Mouse (Mus musculus) hindbrain, postnatal 0 days (tissue): ENCODE measurements around the gene Tmpo. TPM values are rescaled to one million over a fixed set of nuclear protein-coding genes. Genes with fewer than 3 reads are reported as not detected.

Experiments used
- ATAC-seq: fragments of 200-750 bp; cut with Nextera tagmentation; 2 replicates; pipeline ENCODE4 v1.8.0; 2017; ENCODE audit warnings: mild to moderate bottlenecking, moderate TSS enrichment, moderate library complexity
- DNase-seq: peaks from one replicate; pipeline ENCODE4 v3.0.0-alpha.2; 2015; ENCODE audit warnings: low spot score
- H3K27ac ChIP-seq: fragments of 300-500 bp; sonication (generic); 2 replicates; pipeline ENCODE4 v1.5.1; 2014; ENCODE audit warnings: mild to moderate bottlenecking
- H3K27me3 ChIP-seq: fragments of 300-500 bp; sonication (generic); 2 replicates; pipeline ENCODE4 v1.6.1; 2014; ENCODE audit warnings: low read length, mixed read lengths; ENCODE audit not compliant: insufficient read depth
- H3K36me3 ChIP-seq: fragments of 300-500 bp; sonication (generic); 2 replicates; pipeline ENCODE4 v1.6.1; 2014; ENCODE audit warnings: low read length, mixed read lengths; ENCODE audit not compliant: insufficient read depth
- H3K4me1 ChIP-seq: fragments of 300-500 bp; sonication (generic); 2 replicates; pipeline ENCODE4 v1.6.1; 2014; ENCODE audit warnings: antibody characterized with exemption, low read length, mixed read lengths; ENCODE audit not compliant: insufficient read depth
- H3K4me2 ChIP-seq: fragments of 300-500 bp; sonication (generic); 2 replicates; pipeline ENCODE4 v1.6.1; 2014; ENCODE audit warnings: low read depth, mild to moderate bottlenecking, low read length, moderate library complexity, mixed read lengths
- H3K4me3 ChIP-seq: fragments of 300-500 bp; sonication (generic); 2 replicates; pipeline ENCODE4 v1.5.1; 2014; ENCODE audit warnings: low read length
- H3K9ac ChIP-seq: fragments of 300-500 bp; sonication (generic); replicated peaks from 2 replicates; pipeline ENCODE4 v1.6.1; 2014; ENCODE audit warnings: mild to moderate bottlenecking, low read length, moderate library complexity, mixed read lengths
- H3K9me3 ChIP-seq: fragments of 300-500 bp; sonication (generic); 2 replicates; pipeline ENCODE4 v1.6.1; 2016; ENCODE audit warnings: low read length, mixed read lengths
- CTCF ChIP-seq: IDR thresholded peaks from 2 replicates; pipeline ENCODE4 v1.5.1; 2016; ENCODE audit warnings: antibody characterized with exemption, control low read depth, low read depth
- WGBS: fragments of 180-500 bp; shearing (Covaris S2); extraction: QIAGEN DNeasy Blood & Tissue Kit; methylation state at CpG from one replicate; pipeline ENCODE4 v1.1.7; 2014; 5-methylcytosine and 5-hydroxymethylcytosine counted together
- polyA plus RNA-seq: library from polyadenylated mRNA; unstranded; fragments of >200 nt; fragmentation: Nextera tagmentation; extraction: Ambion mirVana; gene quantifications from 2 replicates; pipeline ENCODE4 v1.2.1, GENCODE M21; 2015
- total RNA-seq: library from RNA; depleted of rRNA; stranded (reverse); fragments of >200 nt; gene quantifications from 2 replicates; pipeline ENCODE4 v1.2.3, GENCODE M21; 2014

Tmpo gene
- total and polyA plus RNA-seq, 2 experiments from 2014 or later = 66.9 to 102 TPM

DNA sequence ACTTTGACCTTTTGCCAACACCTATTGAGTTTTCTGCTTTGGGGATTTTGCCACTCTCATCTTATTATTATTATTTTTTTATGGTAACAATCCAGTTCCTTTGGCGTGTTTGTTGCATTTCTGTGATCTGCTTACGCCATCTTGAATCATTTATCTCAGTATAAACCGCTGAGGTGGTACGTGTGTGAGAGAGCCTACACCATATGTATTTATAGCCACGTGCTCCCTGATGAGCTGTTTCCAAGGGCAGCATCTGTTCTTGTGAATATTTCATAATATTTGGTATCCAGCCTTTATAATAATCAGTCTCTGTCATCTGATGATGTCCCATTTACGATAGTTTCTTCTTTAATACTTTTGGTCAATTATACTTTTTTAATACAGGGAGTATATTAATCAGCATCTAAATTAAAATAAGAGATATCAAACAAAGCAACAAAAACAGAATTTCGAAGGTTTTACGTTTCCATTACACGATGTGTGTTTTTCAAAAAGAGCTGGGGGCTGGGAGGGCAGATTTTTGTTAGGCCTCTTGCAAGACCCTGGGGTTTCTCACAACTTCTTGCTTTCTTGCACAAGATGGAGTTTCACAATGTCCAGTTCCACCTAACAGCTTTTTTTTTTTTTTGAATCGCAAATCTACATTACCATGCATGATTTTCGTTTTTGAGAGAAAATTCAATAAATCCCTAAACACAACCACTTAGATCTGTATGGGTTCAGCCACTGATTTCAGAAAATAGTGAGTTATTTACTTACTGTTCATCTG lies 28.0 kb upstream of the Tmpo start:
- no peaks in the 10 kb centered on the region for H3K9me3 ChIP-seq
- WGBS = 72% methylated on average over 11 of the region's 11 CpGs
- H3K9ac ChIP-seq = no peak overlapping the region
- H3K4me2 ChIP-seq = no peak overlapping the region
- H3K4me1 ChIP-seq = 0 out of 2 replicates have a peak, but pooled peaks cover 4% of the 10 kb centered on the region
- H3K4me3 ChIP-seq = no peak overlapping the region
- TF ChIP-seq CTCF = no peak
- no peak for DNase-seq
- no peak overlapping the region for H3K27ac ChIP-seq
- no peak for ATAC-seq
- no peaks in the 10 kb centered on the region for H3K27me3 ChIP-seq
- no peaks in the 10 kb centered on the region for H3K36me3 ChIP-seq

DNA sequence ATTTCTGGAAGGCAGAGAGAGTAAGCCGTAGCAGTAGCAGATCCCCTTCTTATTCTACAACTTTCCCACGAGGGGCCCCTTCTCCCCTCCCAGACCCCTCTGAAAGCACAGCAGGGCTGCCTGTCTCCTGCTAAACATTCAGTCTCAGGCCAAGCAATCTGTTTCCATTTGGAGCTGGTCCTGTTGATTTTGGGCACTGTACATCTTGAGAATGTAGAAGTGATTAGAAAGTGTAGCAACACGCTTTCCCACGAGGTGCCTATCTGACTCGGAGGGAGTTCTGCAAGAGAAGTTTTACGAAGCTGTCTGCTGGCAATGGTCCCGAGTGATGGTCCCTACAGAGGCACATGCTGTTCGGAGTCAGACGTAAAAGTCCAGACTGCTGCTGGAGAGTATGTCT lies 27.3 kb upstream of the Tmpo start:
- ATAC-seq = no peak
- H3K4me2 ChIP-seq = no peak overlapping the region
- TF ChIP-seq CTCF = no peak
- no peak overlapping the region for H3K4me3 ChIP-seq
- H3K27me3 ChIP-seq = no peaks in the 10 kb centered on the region
- H3K9ac ChIP-seq = no peak overlapping the region
- H3K27ac ChIP-seq = no peak overlapping the region
- H3K4me1 ChIP-seq = 0 out of 2 replicates have a peak, but pooled peaks cover 4% of the 10 kb centered on the region
- DNase-seq = peak; percentile 18
- WGBS = 44% methylated on average over 9 of the region's 9 CpGs
- no peaks in the 10 kb centered on the region for H3K9me3 ChIP-seq
- no peaks in the 10 kb centered on the region for H3K36me3 ChIP-seq

DNA sequence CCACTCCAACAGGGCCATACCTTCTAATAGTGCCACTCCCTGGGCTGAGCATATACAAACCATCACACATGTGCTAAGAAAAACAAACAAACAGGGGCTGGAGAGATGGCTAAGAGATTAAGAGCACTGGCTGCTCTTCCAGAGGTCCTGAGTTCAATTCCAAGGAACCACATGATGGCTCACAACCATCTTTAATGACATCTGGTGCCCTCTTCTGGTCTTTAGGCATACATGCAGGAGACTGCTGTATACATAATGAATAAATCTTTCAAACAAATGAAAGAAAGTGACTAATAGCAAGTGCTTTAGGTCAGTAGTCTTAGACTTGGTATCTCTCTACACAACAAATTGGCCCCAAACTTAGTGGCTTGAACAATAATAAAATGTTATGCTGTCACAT lies 26.2 kb upstream of the Tmpo start:
- Histone ChIP-seq H3K4me2 (no peak overlapping the region), H3K36me3 (no peaks in the 10 kb centered on the region), H3K9me3 (no peaks in the 10 kb centered on the region), H3K27me3 (no peaks in the 10 kb centered on the region), H3K27ac (no peak overlapping the region), H3K4me1 (0 out of 2 replicates have a peak, but pooled peaks cover 4% of the 10 kb centered on the region), H3K9ac (no peak overlapping the region), H3K4me3 (no peak overlapping the region)
- ATAC-seq = no peak
- 0 out of 2 replicates have a peak, but pooled peaks have one; percentile 4 for TF ChIP-seq CTCF
- no peak for DNase-seq

DNA sequence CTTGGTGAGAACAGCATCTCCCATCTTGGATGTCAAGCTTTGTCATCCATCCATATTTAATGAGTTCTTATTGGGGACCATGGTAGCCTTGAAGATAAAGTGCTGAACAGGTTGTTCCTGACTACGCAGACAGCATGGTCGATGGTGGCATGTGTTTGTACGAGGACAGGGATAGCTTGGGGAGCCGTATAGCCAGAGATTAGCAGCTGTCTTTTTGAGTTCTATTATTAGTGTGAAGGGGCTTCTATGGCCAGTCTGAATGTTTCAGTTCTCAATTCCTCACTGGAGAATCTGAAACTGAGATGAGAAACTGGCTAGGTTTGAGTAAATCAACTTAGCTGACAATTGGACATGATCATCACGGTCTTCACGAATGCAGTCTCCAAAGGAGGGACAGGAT lies 24.5 kb upstream of the Tmpo start:
- Histone ChIP-seq H3K9me3 (no peaks in the 10 kb centered on the region), H3K9ac (no peak overlapping the region), H3K36me3 (no peaks in the 10 kb centered on the region), H3K4me2 (no peak overlapping the region), H3K4me1 (0 out of 2 replicates have a peak, but pooled peaks cover 4% of the 10 kb centered on the region), H3K27me3 (no peaks in the 10 kb centered on the region), H3K27ac (no peak overlapping the region), H3K4me3 (no peak overlapping the region)
- DNase-seq = no peak
- ATAC-seq = no peak
- 78% methylated on average over 6 of the region's 6 CpGs for WGBS
- no peak for TF ChIP-seq CTCF

DNA sequence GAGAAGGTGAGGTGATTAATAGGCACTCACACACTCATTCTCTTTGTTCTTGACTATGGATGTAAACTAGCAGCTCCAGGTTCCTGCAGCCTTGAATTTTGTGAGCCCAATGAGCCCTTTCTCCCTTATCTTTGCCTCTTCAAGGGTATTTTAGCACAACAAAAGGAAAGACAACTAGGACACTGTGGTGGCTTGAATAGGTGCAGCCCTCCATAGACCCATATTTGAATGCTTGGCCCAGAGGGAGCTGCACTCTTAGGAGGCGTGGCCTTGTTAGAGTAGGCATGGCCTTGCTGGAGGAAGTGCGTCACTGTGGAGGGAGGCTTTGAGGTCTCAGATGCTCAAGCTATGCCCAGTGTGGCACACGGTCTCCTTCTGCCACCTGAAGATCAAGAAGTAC lies 19.5 kb upstream of the Tmpo start:
- no peak overlapping the region for H3K4me2 ChIP-seq
- ATAC-seq (no peak), DNase-seq (no peak)
- H3K4me1 ChIP-seq = no peaks in the 10 kb centered on the region
- WGBS = 89% methylated on average over 3 of the region's 3 CpGs
- no peak for TF ChIP-seq CTCF
- no peaks in the 10 kb centered on the region for H3K36me3 ChIP-seq
- H3K4me3 ChIP-seq = no peak overlapping the region
- no peaks in the 10 kb centered on the region for H3K27me3 ChIP-seq
- no peak overlapping the region for H3K27ac ChIP-seq
- no peak overlapping the region for H3K9ac ChIP-seq
- H3K9me3 ChIP-seq = no peaks in the 10 kb centered on the region

DNA sequence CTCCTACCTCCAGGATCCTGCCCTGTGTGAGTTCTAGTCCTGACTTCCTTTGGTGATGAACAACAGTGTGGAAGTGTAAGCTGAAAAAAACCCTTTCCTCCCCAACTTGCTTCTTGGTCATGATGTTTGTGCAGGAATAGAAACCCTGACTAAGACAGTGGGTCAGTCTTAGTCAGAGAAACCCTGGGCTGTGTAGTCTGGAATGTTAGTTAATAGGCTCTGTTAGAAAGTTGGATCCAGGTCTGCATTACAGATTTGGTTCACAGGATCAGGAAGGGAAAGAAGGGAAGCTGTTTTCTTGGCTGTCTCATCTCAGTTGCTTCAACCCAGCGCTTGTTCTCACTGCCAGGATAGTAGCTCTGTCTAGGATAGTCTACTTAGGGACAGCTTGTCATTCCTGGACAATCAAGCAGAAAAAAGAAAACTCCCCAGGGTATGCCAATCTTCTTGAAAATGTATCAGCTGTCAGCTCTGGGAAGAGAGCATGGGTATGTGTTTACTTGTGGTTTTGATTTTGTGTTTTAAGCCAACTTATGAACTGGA lies 18.2 kb upstream of the Tmpo start:
- H3K9ac ChIP-seq = no peak overlapping the region
- no peaks in the 10 kb centered on the region for H3K27me3 ChIP-seq
- no peaks in the 10 kb centered on the region for H3K9me3 ChIP-seq
- H3K4me1 ChIP-seq = no peaks in the 10 kb centered on the region
- H3K27ac ChIP-seq = no peak overlapping the region
- DNase-seq (no peak), ATAC-seq (no peak)
- H3K4me2 ChIP-seq = no peak overlapping the region
- 66% methylated on average over 1 of the region's 1 CpGs for WGBS
- TF ChIP-seq CTCF = no peak
- H3K4me3 ChIP-seq = no peak overlapping the region
- H3K36me3 ChIP-seq = no peaks in the 10 kb centered on the region

DNA sequence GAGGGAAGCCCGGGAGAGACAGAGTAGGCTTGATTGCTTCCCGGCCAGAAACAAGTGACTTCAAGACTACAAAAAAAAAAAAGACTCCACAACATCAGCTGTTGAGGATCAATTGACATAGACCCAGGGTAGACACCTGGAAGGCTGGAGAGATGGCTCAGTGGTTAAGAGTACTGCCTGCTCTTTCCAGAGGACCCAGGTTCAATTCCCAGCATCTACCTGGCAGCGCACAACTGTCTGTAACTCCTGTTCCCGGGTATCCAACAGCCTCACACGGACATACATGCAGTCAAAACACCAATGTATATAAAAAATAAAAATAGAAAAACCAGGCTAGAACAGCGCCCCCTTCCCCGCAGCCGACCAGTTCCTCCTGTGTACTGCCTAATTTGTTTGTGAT lies 16.6 kb upstream of the Tmpo start:
- DNase-seq (no peak), ATAC-seq (no peak)
- H3K4me3 ChIP-seq = no peak overlapping the region
- no peaks in the 10 kb centered on the region for H3K27me3 ChIP-seq
- no peak overlapping the region for H3K27ac ChIP-seq
- no peak overlapping the region for H3K4me2 ChIP-seq
- 92% methylated on average over 8 of the region's 8 CpGs for WGBS
- H3K36me3 ChIP-seq = no peaks in the 10 kb centered on the region
- TF ChIP-seq CTCF = no peak
- H3K4me1 ChIP-seq = no peaks in the 10 kb centered on the region
- H3K9ac ChIP-seq = no peak overlapping the region
- H3K9me3 ChIP-seq = no peaks in the 10 kb centered on the region
